Mouse (Mus musculus) neural tube, embryonic 11.5 days (tissue): ENCODE results near the gene Epb41l4b. TPM values are rescaled to one million over a fixed set of nuclear protein-coding genes. Genes with fewer than 3 reads are reported as not detected.

ENCODE experiments used
- ATAC-seq: fragments of 200-750 bp; cut with Nextera tagmentation; 2 replicates; pipeline ENCODE4 v1.8.0; 2017; ENCODE audit warnings: moderate number of reproducible peaks, mild to moderate bottlenecking, moderate TSS enrichment, moderate library complexity; ENCODE audit not compliant: insufficient read depth, low FRiP score, low TSS enrichment
- DNase-seq: peaks from one replicate; pipeline ENCODE4 v3.0.0-alpha.2; 2015; ENCODE audit warnings: low spot score
- H3K27ac ChIP-seq: fragments of 300-500 bp; sonication (generic); 2 replicates; pipeline ENCODE4 v1.5.1; 2014; ENCODE audit warnings: low read depth, mild to moderate bottlenecking, low read length
- H3K27me3 ChIP-seq: fragments of 300-500 bp; sonication (generic); 2 replicates; pipeline ENCODE4 v1.6.1; 2014; ENCODE audit warnings: mild to moderate bottlenecking, low read length, mixed read lengths; ENCODE audit not compliant: control insufficient read depth, insufficient read depth
- H3K36me3 ChIP-seq: fragments of 300-500 bp; sonication (generic); 2 replicates; pipeline ENCODE4 v1.6.1; 2014; ENCODE audit warnings: mild to moderate bottlenecking, low read length, moderate library complexity, mixed read lengths; ENCODE audit not compliant: control insufficient read depth, insufficient read depth
- H3K4me1 ChIP-seq: fragments of 300-500 bp; sonication (generic); 2 replicates; pipeline ENCODE4 v1.6.1; 2014; ENCODE audit warnings: low read length, mixed read lengths; ENCODE audit not compliant: control insufficient read depth, insufficient read depth
- H3K4me2 ChIP-seq: fragments of 300-500 bp; sonication (generic); 2 replicates; pipeline ENCODE4 v1.6.1; 2014; ENCODE audit warnings: low read depth, mild to moderate bottlenecking, moderate library complexity
- H3K4me3 ChIP-seq: fragments of 300-500 bp; sonication (generic); 2 replicates; pipeline ENCODE4 v1.5.1; 2014; ENCODE audit warnings: low read depth, low read length
- H3K9ac ChIP-seq: fragments of 300-500 bp; sonication (generic); 2 replicates; pipeline ENCODE4 v1.6.1; 2014; ENCODE audit warnings: mild to moderate bottlenecking, low read length
- H3K9me3 ChIP-seq: fragments of 300-500 bp; sonication (generic); 2 replicates; pipeline ENCODE4 v1.6.1; 2016; ENCODE audit warnings: low read length; ENCODE audit not compliant: control insufficient read depth
- WGBS: fragments of 180-500 bp; shearing (Covaris S2); extraction: QIAGEN DNeasy Blood & Tissue Kit; methylation state at CpG from one replicate; pipeline ENCODE4 v1.1.7; 2014; 5-methylcytosine and 5-hydroxymethylcytosine counted together
- polyA plus RNA-seq: library from polyadenylated mRNA; unstranded; fragments of >200 nt; fragmentation: Nextera tagmentation; extraction: Ambion mirVana; gene quantifications from 2 replicates; pipeline ENCODE4 v1.2.1, GENCODE M21; 2014

Gene Epb41l4b
- polyA plus RNA-seq, 1 experiment from 2014 or later = 1.3 TPM

- Histone ChIP-seq H3K4me1 (peaks cover 5% of the 10 kb centered on the region; the same call in 1 of the 2 replicates), H3K9ac (no peak overlapping the region), H3K27ac (0 out of 2 replicates have a peak overlapping the region, but pooled peaks have one; percentile 31), H3K4me3 (no peak overlapping the region), H3K36me3 (no peaks in the 10 kb centered on the region), H3K27me3 (no peaks in the 10 kb centered on the region), H3K9me3 (no peaks in the 10 kb centered on the region), H3K4me2 (no peak overlapping the region)
- 35% methylated on average over 12 of the region's 12 CpGs for WGBS
- DNase-seq = peak; percentile 72
- peak; percentile 88 for ATAC-seq
These were observed 51.9 kb downstream of the Epb41l4b start for GRCm38 (mm10) chr4:57091363-57091762.

GRCm38 (mm10) chr4:57088301-57088700 lies 54.9 kb downstream of the Epb41l4b start:
- Histone ChIP-seq H3K36me3 (no peaks in the 10 kb centered on the region), H3K27ac (no peak overlapping the region), H3K27me3 (no peaks in the 10 kb centered on the region), H3K4me2 (no peak overlapping the region), H3K4me1 (peaks cover 5% of the 10 kb centered on the region; the same call in 1 of the 2 replicates), H3K9ac (no peak overlapping the region), H3K4me3 (no peak overlapping the region), H3K9me3 (no peaks in the 10 kb centered on the region)
- no peak for ATAC-seq
- DNase-seq = no peak
- 82% methylated on average over 4 of the region's 4 CpGs for WGBS

GRCm38 (mm10) chr4:57085750-57086400 lies 57.4 kb downstream of the Epb41l4b start:
- Histone ChIP-seq H3K36me3 (no peaks in the 10 kb centered on the region), H3K27ac (no peak overlapping the region), H3K4me2 (no peak overlapping the region), H3K27me3 (no peaks in the 10 kb centered on the region), H3K9ac (no peak overlapping the region), H3K9me3 (no peaks in the 10 kb centered on the region), H3K4me3 (no peak overlapping the region), H3K4me1 (no peaks in the 10 kb centered on the region)
- WGBS = 68% methylated on average over 10 of the region's 10 CpGs
- no peak for ATAC-seq
- DNase-seq = no peak

- no peak for ATAC-seq
- DNase-seq = peak; percentile 39
- WGBS = 61% methylated on average over 11 of the region's 11 CpGs
- no peak overlapping the region for H3K9ac ChIP-seq
- no peaks in the 10 kb centered on the region for H3K9me3 ChIP-seq
- H3K4me1 ChIP-seq = no peaks in the 10 kb centered on the region
- no peak overlapping the region for H3K27ac ChIP-seq
- no peak overlapping the region for H3K4me3 ChIP-seq
- H3K36me3 ChIP-seq = no peaks in the 10 kb centered on the region
- H3K27me3 ChIP-seq = no peaks in the 10 kb centered on the region
- H3K4me2 ChIP-seq = no peak overlapping the region
These were observed 59.6 kb downstream of the Epb41l4b start for GRCm38 (mm10) chr4:57083653-57084052.

- ATAC-seq (no peak), DNase-seq (no peak)
- no peaks in the 10 kb centered on the region for H3K36me3 ChIP-seq
- H3K27ac ChIP-seq = no peak overlapping the region
- no peak overlapping the region for H3K4me2 ChIP-seq
- no peak overlapping the region for H3K4me3 ChIP-seq
- no peaks in the 10 kb centered on the region for H3K9me3 ChIP-seq
- no peaks in the 10 kb centered on the region for H3K4me1 ChIP-seq
- no peak overlapping the region for H3K9ac ChIP-seq
- no peaks in the 10 kb centered on the region for H3K27me3 ChIP-seq
- 67% methylated on average over 10 of the region's 10 CpGs for WGBS
These were observed 60.3 kb downstream of the Epb41l4b start for GRCm38 (mm10) chr4:57082775-57083428.

- Histone ChIP-seq H3K36me3 (no peaks in the 10 kb centered on the region), H3K27ac (no peak overlapping the region), H3K9ac (no peak overlapping the region), H3K27me3 (no peaks in the 10 kb centered on the region), H3K9me3 (no peaks in the 10 kb centered on the region), H3K4me1 (no peaks in the 10 kb centered on the region), H3K4me3 (no peak overlapping the region), H3K4me2 (no peak overlapping the region)
- ATAC-seq (no peak), DNase-seq (no peak)
- 64% methylated on average over 7 of the region's 7 CpGs for WGBS
These were observed 61.8 kb downstream of the Epb41l4b start for GRCm38 (mm10) chr4:57081463-57081862.

GRCm38 (mm10) chr4:57073843-57074242 lies 69.4 kb downstream of the Epb41l4b start:
- no peak for DNase-seq
- H3K27me3 ChIP-seq = no peaks in the 10 kb centered on the region
- H3K4me3 ChIP-seq = no peak overlapping the region
- 78% methylated on average over 7 of the region's 7 CpGs for WGBS
- no peaks in the 10 kb centered on the region for H3K4me1 ChIP-seq
- no peaks in the 10 kb centered on the region for H3K36me3 ChIP-seq
- H3K9me3 ChIP-seq = no peaks in the 10 kb centered on the region
- no peak overlapping the region for H3K27ac ChIP-seq
- no peak overlapping the region for H3K9ac ChIP-seq
- no peak overlapping the region for H3K4me2 ChIP-seq
- ATAC-seq = no peak

- Histone ChIP-seq H3K36me3 (no peaks in the 10 kb centered on the region), H3K4me1 (no peaks in the 10 kb centered on the region), H3K9me3 (no peaks in the 10 kb centered on the region), H3K4me3 (no peak overlapping the region), H3K9ac (no peak overlapping the region), H3K27me3 (no peaks in the 10 kb centered on the region), H3K27ac (no peak overlapping the region), H3K4me2 (no peak overlapping the region)
- DNase-seq (no peak), ATAC-seq (no peak)
- WGBS = 91% methylated on average over 14 of the region's 14 CpGs
These were observed 70.1 kb downstream of the Epb41l4b start for GRCm38 (mm10) chr4:57073174-57073573.

GRCm38 (mm10) chr4:57070640-57071039 lies 72.6 kb downstream of the Epb41l4b start:
- H3K36me3 ChIP-seq = no peaks in the 10 kb centered on the region
- H3K27me3 ChIP-seq = no peaks in the 10 kb centered on the region
- no peaks in the 10 kb centered on the region for H3K9me3 ChIP-seq
- ATAC-seq = no peak
- no peak for DNase-seq
- no peak overlapping the region for H3K4me2 ChIP-seq
- no peak overlapping the region for H3K27ac ChIP-seq
- H3K9ac ChIP-seq = no peak overlapping the region
- H3K4me1 ChIP-seq = no peaks in the 10 kb centered on the region
- no peak overlapping the region for H3K4me3 ChIP-seq
- WGBS = 86% methylated on average over 6 of the region's 6 CpGs
